Mouse (Mus musculus) heart, embryonic 15.5 days (tissue): ENCODE measurements around the gene Pth2. TPM values are rescaled to one million over a fixed set of nuclear protein-coding genes. Genes with fewer than 3 reads are reported as not detected.

Source experiments
- ATAC-seq: fragments of 200-750 bp; cut with Nextera tagmentation; replicated peaks from 2 replicates; pipeline ENCODE4 v1.8.0; 2017; ENCODE audit warnings: low read depth, moderate TSS enrichment; ENCODE audit not compliant: insufficient number of reproducible peaks, insufficient read depth, low FRiP score
- H3K27ac ChIP-seq: fragments of 300-500 bp; sonication (generic); 2 replicates; pipeline ENCODE4 v1.5.1; 2015; ENCODE audit warnings: mild to moderate bottlenecking, inconsistent platforms
- H3K27me3 ChIP-seq: fragments of 300-500 bp; sonication (generic); 2 replicates; pipeline ENCODE4 v1.6.1; 2015; ENCODE audit warnings: inconsistent platforms
- H3K36me3 ChIP-seq: fragments of 300-500 bp; sonication (generic); 2 replicates; pipeline ENCODE4 v1.6.1; 2015; ENCODE audit warnings: mild to moderate bottlenecking, inconsistent platforms
- H3K4me1 ChIP-seq: fragments of 300-500 bp; sonication (generic); replicated peaks from 2 replicates; pipeline ENCODE4 v1.6.1; 2015; ENCODE audit warnings: inconsistent platforms
- H3K4me2 ChIP-seq: fragments of 300-500 bp; sonication (generic); 2 replicates; pipeline ENCODE4 v1.6.1; 2015; ENCODE audit warnings: inconsistent platforms, mild to moderate bottlenecking, moderate library complexity
- H3K4me3 ChIP-seq: fragments of 300-500 bp; sonication (generic); 2 replicates; pipeline ENCODE4 v1.5.1; 2015; ENCODE audit warnings: mild to moderate bottlenecking, inconsistent platforms
- H3K9ac ChIP-seq: fragments of 300-500 bp; sonication (generic); 2 replicates; pipeline ENCODE4 v1.6.1; 2015; ENCODE audit warnings: mild to moderate bottlenecking, inconsistent platforms
- H3K9me3 ChIP-seq: fragments of 300-500 bp; sonication (generic); replicated peaks from 2 replicates; pipeline ENCODE4 v1.6.1; 2016; ENCODE audit warnings: inconsistent platforms
- WGBS: fragments of 180-500 bp; shearing (Covaris S2); methylation state at CpG from one replicate; pipeline ENCODE4 v1.1.7; 2015; ENCODE audit warnings: mixed read lengths; 5-methylcytosine and 5-hydroxymethylcytosine counted together
- polyA plus RNA-seq: library from polyadenylated mRNA; unstranded; fragments of >200 nt; fragmentation: Nextera tagmentation; extraction: Ambion mirVana; gene quantifications from 2 replicates; pipeline ENCODE4 v1.2.1, GENCODE M21; 2015

The Pth2 gene
- polyA plus RNA-seq, 1 experiment from 2014 or later, result not detected

- H3K9me3 ChIP-seq, result no peaks in the 10 kb centered on the region
- peaks cover 10% of the 10 kb centered on the region; the same call in 1 of the 2 replicates for H3K36me3 ChIP-seq
- peak within 1 kb of the TSS; percentile 99 for H3K27ac ChIP-seq
- H3K27me3 ChIP-seq, result no peaks in the 10 kb centered on the region
- peak within 1 kb of the TSS; percentile 87 for H3K9ac ChIP-seq
- 3% methylated on average over 69 of the region's 69 CpGs for WGBS
- peak within 1 kb of the TSS; percentile 69 for H3K4me2 ChIP-seq
- H3K4me1 ChIP-seq, result peaks cover 15% of the 10 kb centered on the region
- peak within 1 kb of the TSS; percentile 91 for H3K4me3 ChIP-seq
- peak; percentile 94 for ATAC-seq
Measured at GRCm38 (mm10) chr7:45154096-45154992, 26.5 kb upstream of the Pth2 start, which contains the start of the genes Pih1d1 and Aldh16a1. Gene Pih1d1, plus strand, starts transcription at chr7:45154303. Gene Aldh16a1, minus strand, starts transcription at chr7:45154584.

- Histone ChIP-seq H3K9me3 (no peaks in the 10 kb centered on the region), H3K4me3 (peak overlapping the region; percentile 91), H3K4me1 (peaks cover 15% of the 10 kb centered on the region), H3K9ac (0 out of 2 replicates have a peak overlapping the region, but pooled peaks have one; percentile 12), H3K27ac (peak overlapping the region; percentile 54), H3K27me3 (no peaks in the 10 kb centered on the region), H3K4me2 (peak overlapping the region; percentile 69), H3K36me3 (peaks cover 12% of the 10 kb centered on the region; the same call in 1 of the 2 replicates)
- no peak; the same call in 1 of the 2 replicates for ATAC-seq
- WGBS, result 71% methylated on average over 12 of the region's 12 CpGs
Measured at GRCm38 (mm10) chr7:45154993-45155514, 25.7 kb upstream of the Pth2 start.

- H3K4me1 ChIP-seq, result peaks cover 13% of the 10 kb centered on the region
- no peak overlapping the region for H3K4me2 ChIP-seq
- 0 out of 2 replicates have a peak overlapping the region, but pooled peaks have one; percentile 54 for H3K27ac ChIP-seq
- 85% methylated on average over 9 of the region's 9 CpGs for WGBS
- H3K36me3 ChIP-seq, result peaks cover 12% of the 10 kb centered on the region; the same call in 1 of the 2 replicates
- no peaks in the 10 kb centered on the region for H3K9me3 ChIP-seq
- H3K9ac ChIP-seq, result no peak overlapping the region
- ATAC-seq, result no peak
- no peaks in the 10 kb centered on the region for H3K27me3 ChIP-seq
- no peak overlapping the region for H3K4me3 ChIP-seq
Measured at GRCm38 (mm10) chr7:45155590-45155989, 25.2 kb upstream of the Pth2 start.

DNA sequence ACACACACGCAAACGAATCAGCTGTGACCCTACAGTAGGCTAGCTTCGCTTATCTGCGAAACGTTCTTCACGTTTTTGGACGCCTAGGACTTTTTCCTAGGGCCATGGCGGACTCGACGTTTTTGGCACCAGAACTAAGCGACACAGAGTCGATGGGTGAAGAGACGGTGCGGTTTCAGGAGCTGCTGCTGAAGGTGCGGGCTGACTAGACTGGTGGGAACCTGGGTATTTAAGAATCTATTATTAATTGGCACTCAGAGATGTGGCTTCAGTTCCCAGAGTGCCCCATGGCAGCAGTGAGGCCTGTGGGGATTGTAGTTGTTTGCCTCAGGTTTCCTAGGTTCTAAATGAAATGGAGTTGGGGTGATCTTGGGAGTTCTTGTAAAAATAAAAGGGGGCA is 24.6 kb upstream of the Pth2 start:
- Histone ChIP-seq H3K4me2 (no peak overlapping the region), H3K9me3 (no peaks in the 10 kb centered on the region), H3K27me3 (no peaks in the 10 kb centered on the region), H3K4me1 (peaks cover 12% of the 10 kb centered on the region), H3K27ac (no peak overlapping the region), H3K36me3 (peaks cover 12% of the 10 kb centered on the region; the same call in 1 of the 2 replicates), H3K9ac (no peak overlapping the region), H3K4me3 (no peak overlapping the region)
- no peak for ATAC-seq
- WGBS, result 93% methylated on average over 15 of the region's 15 CpGs

DNA sequence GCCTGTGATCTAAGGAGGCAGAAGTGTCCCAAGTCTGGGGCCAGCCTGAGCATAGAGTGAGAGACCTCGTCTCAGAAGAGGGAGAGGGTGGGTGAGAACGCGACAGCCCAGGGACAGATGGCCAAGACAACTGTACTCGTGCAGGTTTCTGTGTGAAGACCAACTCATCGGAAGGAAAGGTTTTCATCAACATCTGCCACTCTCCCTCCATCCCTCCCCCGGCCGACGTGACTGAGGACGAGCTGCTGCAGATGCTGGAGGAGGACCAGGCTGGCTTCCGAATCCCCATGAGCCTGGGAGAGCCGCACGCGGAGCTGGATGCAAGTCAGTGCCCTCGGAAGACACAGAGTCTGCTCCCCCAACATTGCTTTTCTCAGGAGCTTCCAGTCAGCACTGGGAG is 23.3 kb upstream of the Pth2 start:
- H3K36me3 ChIP-seq, result peaks cover 12% of the 10 kb centered on the region; the same call in 1 of the 2 replicates
- 88% methylated on average over 14 of the region's 14 CpGs for WGBS
- no peak overlapping the region for H3K4me3 ChIP-seq
- H3K9ac ChIP-seq, result no peak overlapping the region
- H3K9me3 ChIP-seq, result no peaks in the 10 kb centered on the region
- no peak for ATAC-seq
- H3K4me1 ChIP-seq, result peaks cover 18% of the 10 kb centered on the region
- H3K27ac ChIP-seq, result no peak overlapping the region
- no peak overlapping the region for H3K4me2 ChIP-seq
- peaks cover 2% of the 10 kb centered on the region for H3K27me3 ChIP-seq

- 93% methylated on average over 6 of the region's 6 CpGs for WGBS
Measured at GRCm38 (mm10) chr7:45158991-45159390, 21.8 kb upstream of the Pth2 start.

DNA sequence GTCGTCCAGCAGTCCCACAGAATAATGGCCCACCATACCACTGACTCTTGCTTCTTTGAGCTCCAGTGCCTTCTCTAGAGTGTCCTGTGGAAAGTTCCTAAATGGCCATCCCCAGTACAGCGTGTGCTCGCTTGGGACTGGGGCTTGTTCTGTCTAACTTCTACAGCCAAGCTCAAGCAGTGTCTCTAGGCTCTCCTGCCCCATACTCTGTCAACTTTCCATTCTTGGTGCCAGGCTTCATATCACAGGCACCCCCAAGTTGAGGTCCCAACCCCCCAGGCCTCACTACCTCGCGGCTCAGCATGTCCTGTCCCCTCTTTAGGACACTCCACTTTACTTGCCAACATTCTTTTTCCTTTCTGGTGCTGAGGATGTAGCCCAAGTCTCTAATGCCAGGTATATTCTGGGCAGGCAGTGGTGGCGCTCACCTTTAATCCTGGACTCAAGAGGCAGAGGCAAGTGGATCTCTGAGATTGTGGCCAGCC is 20.4 kb upstream of the Pth2 start:
- Histone ChIP-seq H3K9ac (no peak overlapping the region), H3K4me2 (no peak overlapping the region), H3K4me1 (peaks cover 17% of the 10 kb centered on the region), H3K4me3 (no peak overlapping the region), H3K9me3 (no peaks in the 10 kb centered on the region), H3K27me3 (peaks cover 31% of the 10 kb centered on the region), H3K36me3 (peaks cover 12% of the 10 kb centered on the region; the same call in 1 of the 2 replicates), H3K27ac (no peak overlapping the region)
- WGBS, result 90% methylated on average over 6 of the region's 6 CpGs
- ATAC-seq, result no peak

More at GRCm38 (mm10) chr7:45158991-45159390, 21.8 kb upstream of the Pth2 start:
- peaks cover 20% of the 10 kb centered on the region for H3K4me1 ChIP-seq
- peaks cover 12% of the 10 kb centered on the region; the same call in 1 of the 2 replicates for H3K36me3 ChIP-seq
- ATAC-seq, result no peak
- H3K27me3 ChIP-seq, result peaks cover 17% of the 10 kb centered on the region
- no peaks in the 10 kb centered on the region for H3K9me3 ChIP-seq
- H3K4me2 ChIP-seq, result no peak overlapping the region
- no peak overlapping the region for H3K9ac ChIP-seq
- no peak overlapping the region for H3K4me3 ChIP-seq
- H3K27ac ChIP-seq, result no peak overlapping the region

- no peak for ATAC-seq
Measured at GRCm38 (mm10) chr7:45160866-45161265, 19.9 kb upstream of the Pth2 start.

DNA sequence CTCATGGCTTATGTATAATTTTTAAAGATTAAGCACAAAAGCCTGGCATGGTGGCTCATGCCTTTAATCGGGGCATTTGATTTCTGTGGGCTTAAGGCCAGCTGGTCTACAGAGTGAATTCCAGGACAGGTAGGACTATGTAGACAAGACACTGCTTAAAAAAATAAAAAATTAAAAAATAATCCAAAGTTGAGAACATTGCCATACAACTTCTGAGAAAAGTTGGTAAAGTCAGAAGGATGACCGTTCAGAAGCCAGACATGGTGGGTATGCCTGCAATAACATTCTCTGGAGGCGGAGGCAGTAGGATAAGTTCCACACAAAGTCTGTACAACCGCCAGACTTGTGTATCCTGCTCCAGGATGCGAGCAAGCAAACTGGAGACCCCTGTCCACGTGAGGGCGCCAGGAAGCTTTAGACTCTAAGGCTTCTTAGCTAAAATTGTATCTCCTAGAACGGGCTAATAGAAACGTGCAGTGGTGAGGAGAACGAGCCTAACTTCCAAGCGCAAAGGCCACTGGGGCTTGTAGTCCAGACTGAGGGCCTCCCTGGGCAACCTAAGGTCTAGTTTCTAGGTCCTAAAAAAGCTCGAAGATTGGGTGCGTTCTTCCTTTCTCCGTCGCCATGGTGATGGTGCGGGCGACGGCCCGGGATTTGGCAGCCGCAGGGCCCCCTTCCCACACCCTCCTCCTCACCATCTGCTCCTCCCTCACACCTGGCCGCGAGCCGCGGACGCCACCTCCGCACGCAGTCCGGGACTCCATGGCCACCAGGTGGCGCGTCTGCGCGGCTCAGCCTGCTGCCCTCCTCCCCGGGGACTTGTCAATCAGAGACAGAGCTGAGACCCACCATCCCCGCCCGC is 19.0 kb upstream of the Pth2 start:
- peak overlapping the region; percentile 30 for H3K9ac ChIP-seq
- WGBS, result 4% methylated on average over 35 of the region's 35 CpGs

More at GRCm38 (mm10) chr7:45160866-45161265, 19.9 kb upstream of the Pth2 start:
- no peak overlapping the region for H3K9ac ChIP-seq
- WGBS, result 87% methylated on average over 3 of the region's 3 CpGs
- no peak overlapping the region for H3K4me2 ChIP-seq
- H3K4me3 ChIP-seq, result no peak overlapping the region
- H3K4me1 ChIP-seq, result peaks cover 17% of the 10 kb centered on the region
- peaks cover 12% of the 10 kb centered on the region; the same call in 1 of the 2 replicates for H3K36me3 ChIP-seq
- H3K27ac ChIP-seq, result no peak overlapping the region
- peaks cover 36% of the 10 kb centered on the region for H3K27me3 ChIP-seq
- H3K9me3 ChIP-seq, result no peaks in the 10 kb centered on the region

DNA sequence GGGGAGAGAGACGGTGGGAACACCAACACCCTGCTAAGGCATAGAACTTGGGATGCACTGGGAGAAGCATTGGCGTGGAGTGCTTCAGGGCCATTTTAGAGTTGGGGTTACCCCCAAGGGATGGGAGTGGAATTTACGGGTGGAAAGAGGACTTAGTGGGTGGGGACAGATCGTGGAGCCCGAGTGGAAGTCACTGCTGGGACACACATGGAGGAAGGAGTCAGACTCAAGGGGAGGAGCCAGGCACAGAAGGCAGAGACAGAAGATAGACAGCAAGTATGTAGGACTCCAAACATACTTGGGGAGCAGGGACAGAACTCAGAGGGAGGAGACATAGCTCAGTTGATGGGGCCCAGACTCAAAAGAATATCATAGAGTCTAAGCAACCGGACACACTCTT is 18.2 kb upstream of the Pth2 start:
- Histone ChIP-seq H3K36me3 (peaks cover 12% of the 10 kb centered on the region; the same call in 1 of the 2 replicates), H3K9ac (peak overlapping the region; percentile 30; the same call in 1 of the 2 replicates), H3K4me3 (peak overlapping the region; percentile 48), H3K4me2 (peak overlapping the region; percentile 81), H3K27me3 (peaks cover 53% of the 10 kb centered on the region), H3K4me1 (peaks cover 17% of the 10 kb centered on the region), H3K9me3 (no peaks in the 10 kb centered on the region), H3K27ac (no peak overlapping the region)
- ATAC-seq, result no peak
- WGBS, result 26% methylated on average over 6 of the region's 6 CpGs

More for the DNA sequence above, 19.0 kb upstream of the Pth2 start:
- Histone ChIP-seq H3K36me3 (peaks cover 12% of the 10 kb centered on the region; the same call in 1 of the 2 replicates), H3K4me1 (peaks cover 17% of the 10 kb centered on the region), H3K9me3 (no peaks in the 10 kb centered on the region), H3K4me2 (peak overlapping the region; percentile 81), H3K27me3 (peaks cover 46% of the 10 kb centered on the region), H3K4me3 (peak overlapping the region; percentile 48), H3K27ac (no peak overlapping the region)
- ATAC-seq, result peak; percentile 82
